Mouse (Mus musculus) left cerebral cortex, adult 11 months (tissue): ENCODE data around the gene Napepld.
"Not testable (repeated sequence)": the region's sequence is repeated elsewhere in the genome, so short reads cannot be mapped to it uniquely, and the experiment has no call there.

Source experiments
- DNase-seq: peaks from one replicate; pipeline ENCODE4 v3.0.0; 2022; ENCODE audit warnings: low spot score

The Napepld gene

GRCm38 (mm10) chr5:21703708-21704107 lies 2.5 kb upstream of the Napepld start:
- DNase-seq = no peak

- DNase-seq = no peak
Observed at GRCm38 (mm10) chr5:21702873-21703475, 1.8 kb upstream of the Napepld start.

- DNase-seq = no peak
Observed at GRCm38 (mm10) chr5:21702009-21702364, 791 bp upstream of the Napepld start.

- no peak for DNase-seq
Observed at GRCm38 (mm10) chr5:21700934-21701333, 262 bp downstream of the Napepld start.

- no peak for DNase-seq
Observed at GRCm38 (mm10) chr5:21700272-21700821, 849 bp downstream of the Napepld start.

GRCm38 (mm10) chr5:21699555-21699954 lies 1.6 kb downstream of the Napepld start:
- not testable (repeated sequence) for DNase-seq

GRCm38 (mm10) chr5:21694854-21695490 lies 6.2 kb downstream of the Napepld start:
- no peak for DNase-seq

GRCm38 (mm10) chr5:21693372-21693870 lies 7.8 kb downstream of the Napepld start:
- DNase-seq = no peak

- no peak for DNase-seq
Observed at GRCm38 (mm10) chr5:21692230-21692629, 9.0 kb downstream of the Napepld start.

GRCm38 (mm10) chr5:21687042-21687441 lies 14.2 kb downstream of the Napepld start:
- DNase-seq = no peak

GRCm38 (mm10) chr5:21685001-21685400 lies 16.2 kb downstream of the Napepld start:
- DNase-seq = no peak

GRCm38 (mm10) chr5:21683811-21684210 lies 17.4 kb downstream of the Napepld start:
- DNase-seq = no peak

- DNase-seq = no peak
Observed at GRCm38 (mm10) chr5:21680940-21681339, 20.3 kb downstream of the Napepld start.

GRCm38 (mm10) chr5:21680029-21680428 lies 21.2 kb downstream of the Napepld start:
- no peak for DNase-seq

- DNase-seq = no peak
Observed at GRCm38 (mm10) chr5:21678363-21678762, 22.8 kb downstream of the Napepld start.

- DNase-seq = no peak
Observed at GRCm38 (mm10) chr5:21677939-21678338, 23.3 kb downstream of the Napepld start.

- no peak for DNase-seq
Observed at GRCm38 (mm10) chr5:21675494-21675893, 25.7 kb downstream of the Napepld start.

GRCm38 (mm10) chr5:21675019-21675418 lies 26.2 kb downstream of the Napepld start:
- no peak for DNase-seq

- DNase-seq = no peak
Observed at GRCm38 (mm10) chr5:21673742-21674141, 27.5 kb downstream of the Napepld start.

- DNase-seq = no peak
Observed at GRCm38 (mm10) chr5:21672812-21673635, 28.2 kb downstream of the Napepld start.

GRCm38 (mm10) chr5:21669307-21669706 lies 31.9 kb downstream of the Napepld start:
- no peak for DNase-seq
